Mouse (Mus musculus): ENCODE data around the gene Mgst3. TPM values are rescaled to one million over a fixed set of nuclear protein-coding genes. Genes with fewer than 3 reads are reported as not detected.

Gene Mgst3
- polyA plus RNA-seq, 1 experiment from 2014 or later = 60.3 TPM

- H3K4me1 ChIP-seq = peaks cover 14% of the 10 kb centered on the region
- no peak overlapping the region for H3K4me3 ChIP-seq
- H3K9me3 ChIP-seq = no peaks in the 10 kb centered on the region
- 0 out of 2 replicates have a peak, but pooled peaks cover 12% of the 10 kb centered on the region for H3K27me3 ChIP-seq (ENCODE audit: poor library complexity, severe bottlenecking)
- no peak overlapping the region for H3K27ac ChIP-seq
- no peaks in the 10 kb centered on the region for H3K36me3 ChIP-seq (replicated peaks)
- WGBS = 94% methylated on average over 2 of the region's 2 CpGs
- DNase-seq (ENCODE audit: extremely low spot score, low spot score) = no peak
These were observed 8.4 kb downstream of the Mgst3 start for GRCm38 (mm10) chr1:167385211-167385610.

- Histone ChIP-seq H3K27me3 (ENCODE audit: poor library complexity, severe bottlenecking) (0 out of 2 replicates have a peak, but pooled peaks cover 12% of the 10 kb centered on the region), H3K4me3 (no peak overlapping the region), H3K9me3 (no peaks in the 10 kb centered on the region), H3K27ac (0 out of 2 replicates have a peak overlapping the region, but pooled peaks have one; percentile 37), H3K36me3 (replicated peaks) (no peaks in the 10 kb centered on the region), H3K4me1 (peaks cover 14% of the 10 kb centered on the region)
- DNase-seq (ENCODE audit: extremely low spot score, low spot score) = no peak
- 77% methylated on average over 3 of the region's 3 CpGs for WGBS
These were observed 9.5 kb downstream of the Mgst3 start for GRCm38 (mm10) chr1:167384156-167384555.

GRCm38 (mm10) chr1:167383178-167383577 lies 10.5 kb downstream of the Mgst3 start:
- H3K27ac ChIP-seq = peak overlapping the region; percentile 37; the same call in 1 of the 2 replicates
- no peaks in the 10 kb centered on the region for H3K9me3 ChIP-seq
- no peak overlapping the region for H3K4me3 ChIP-seq
- no peaks in the 10 kb centered on the region for H3K36me3 ChIP-seq (replicated peaks)
- DNase-seq (ENCODE audit: extremely low spot score, low spot score) = no peak
- peaks cover 16% of the 10 kb centered on the region for H3K4me1 ChIP-seq
- 0 out of 2 replicates have a peak, but pooled peaks cover 6% of the 10 kb centered on the region for H3K27me3 ChIP-seq (ENCODE audit: poor library complexity, severe bottlenecking)
- 89% methylated on average over 5 of the region's 5 CpGs for WGBS

- 89% methylated on average over 5 of the region's 5 CpGs for WGBS
- Histone ChIP-seq H3K9me3 (no peaks in the 10 kb centered on the region), H3K4me3 (no peak overlapping the region), H3K27ac (peak overlapping the region; percentile 37; the same call in 1 of the 2 replicates), H3K4me1 (peaks cover 20% of the 10 kb centered on the region), H3K36me3 (replicated peaks) (no peaks in the 10 kb centered on the region), H3K27me3 (ENCODE audit: poor library complexity, severe bottlenecking) (0 out of 2 replicates have a peak, but pooled peaks cover 2% of the 10 kb centered on the region)
- no peak for DNase-seq (ENCODE audit: extremely low spot score, low spot score)
These were observed 10.9 kb downstream of the Mgst3 start for GRCm38 (mm10) chr1:167382763-167383162.

- 80% methylated on average over 7 of the region's 7 CpGs for WGBS
These were observed 11.3 kb downstream of the Mgst3 start for GRCm38 (mm10) chr1:167382316-167382715.

GRCm38 (mm10) chr1:167381050-167382015 lies 12.3 kb downstream of the Mgst3 start:
- 90% methylated on average over 8 of the region's 8 CpGs for WGBS
- Histone ChIP-seq H3K36me3 (replicated peaks) (0 out of 2 replicates have a peak, but pooled peaks cover 2% of the 10 kb centered on the region), H3K27ac (no peak overlapping the region), H3K4me1 (peaks cover 26% of the 10 kb centered on the region), H3K9me3 (no peaks in the 10 kb centered on the region), H3K27me3 (ENCODE audit: poor library complexity, severe bottlenecking) (no peaks in the 10 kb centered on the region), H3K4me3 (no peak overlapping the region)
- DNase-seq (ENCODE audit: extremely low spot score, low spot score) = no peak

More at GRCm38 (mm10) chr1:167382316-167382715, 11.3 kb downstream of the Mgst3 start:
- H3K27me3 ChIP-seq (ENCODE audit: poor library complexity, severe bottlenecking) = no peaks in the 10 kb centered on the region
- no peak for DNase-seq (ENCODE audit: extremely low spot score, low spot score)
- H3K4me1 ChIP-seq = peaks cover 24% of the 10 kb centered on the region
- no peaks in the 10 kb centered on the region for H3K9me3 ChIP-seq
- H3K4me3 ChIP-seq = no peak overlapping the region
- no peak overlapping the region for H3K27ac ChIP-seq
- H3K36me3 ChIP-seq (replicated peaks) = no peaks in the 10 kb centered on the region

- DNase-seq (ENCODE audit: extremely low spot score, low spot score) = no peak
- peaks cover 20% of the 10 kb centered on the region for H3K4me1 ChIP-seq
- peaks cover 3% of the 10 kb centered on the region; the same call in 1 of the 2 replicates for H3K36me3 ChIP-seq (replicated peaks)
- H3K4me3 ChIP-seq = no peak overlapping the region
- no peak overlapping the region for H3K27ac ChIP-seq
- H3K9me3 ChIP-seq = no peaks in the 10 kb centered on the region
- H3K27me3 ChIP-seq (ENCODE audit: poor library complexity, severe bottlenecking) = peaks cover 5% of the 10 kb centered on the region
- 82% methylated on average over 2 of the region's 2 CpGs for WGBS
These were observed 13.4 kb downstream of the Mgst3 start for GRCm38 (mm10) chr1:167380223-167380622.

- WGBS = 73% methylated on average over 5 of the region's 5 CpGs
- Histone ChIP-seq H3K36me3 (replicated peaks) (peaks cover 3% of the 10 kb centered on the region; the same call in 1 of the 2 replicates), H3K27ac (no peak overlapping the region), H3K27me3 (ENCODE audit: poor library complexity, severe bottlenecking) (peaks cover 10% of the 10 kb centered on the region), H3K9me3 (no peaks in the 10 kb centered on the region), H3K4me1 (peaks cover 23% of the 10 kb centered on the region), H3K4me3 (no peak overlapping the region)
- no peak for DNase-seq (ENCODE audit: extremely low spot score, low spot score)
These were observed 13.9 kb downstream of the Mgst3 start for GRCm38 (mm10) chr1:167379751-167380150.

GRCm38 (mm10) chr1:167378019-167378418 lies 15.6 kb downstream of the Mgst3 start:
- no peak for DNase-seq (ENCODE audit: extremely low spot score, low spot score)
- Histone ChIP-seq H3K27me3 (ENCODE audit: poor library complexity, severe bottlenecking) (peaks cover 21% of the 10 kb centered on the region), H3K9me3 (no peaks in the 10 kb centered on the region), H3K36me3 (replicated peaks) (peaks cover 3% of the 10 kb centered on the region; the same call in 1 of the 2 replicates), H3K4me1 (peaks cover 29% of the 10 kb centered on the region), H3K27ac (no peak overlapping the region), H3K4me3 (no peak overlapping the region)
- 74% methylated on average over 6 of the region's 6 CpGs for WGBS

GRCm38 (mm10) chr1:167374942-167375341 lies 18.7 kb downstream of the Mgst3 start:
- H3K4me3 ChIP-seq = no peak overlapping the region
- H3K9me3 ChIP-seq = no peaks in the 10 kb centered on the region
- peaks cover 24% of the 10 kb centered on the region for H3K4me1 ChIP-seq
- 55% methylated on average over 2 of the region's 2 CpGs for WGBS
- peaks cover 21% of the 10 kb centered on the region for H3K27me3 ChIP-seq (ENCODE audit: poor library complexity, severe bottlenecking)
- H3K27ac ChIP-seq = no peak overlapping the region
- no peak for DNase-seq (ENCODE audit: extremely low spot score, low spot score)
- peaks cover 3% of the 10 kb centered on the region; the same call in 1 of the 2 replicates for H3K36me3 ChIP-seq (replicated peaks)

- DNase-seq (ENCODE audit: extremely low spot score, low spot score) = peak; percentile 71
- Histone ChIP-seq H3K27me3 (ENCODE audit: poor library complexity, severe bottlenecking) (peaks cover 21% of the 10 kb centered on the region), H3K4me3 (peak overlapping the region; percentile 28; the same call in 1 of the 2 replicates), H3K27ac (no peak overlapping the region), H3K4me1 (peaks cover 24% of the 10 kb centered on the region), H3K36me3 (replicated peaks) (peaks cover 5% of the 10 kb centered on the region; the same call in 1 of the 2 replicates), H3K9me3 (no peaks in the 10 kb centered on the region)
- WGBS = 21% methylated on average over 15 of the region's 15 CpGs
These were observed 19.4 kb downstream of the Mgst3 start for GRCm38 (mm10) chr1:167374003-167374784.

GRCm38 (mm10) chr1:167372739-167373138 lies 20.9 kb downstream of the Mgst3 start:
- peaks cover 18% of the 10 kb centered on the region for H3K4me1 ChIP-seq
- H3K36me3 ChIP-seq (replicated peaks) = peaks cover 9% of the 10 kb centered on the region; the same call in 1 of the 2 replicates
- H3K9me3 ChIP-seq = no peaks in the 10 kb centered on the region
- 95% methylated on average over 7 of the region's 7 CpGs for WGBS
- peaks cover 21% of the 10 kb centered on the region for H3K27me3 ChIP-seq (ENCODE audit: poor library complexity, severe bottlenecking)
- H3K27ac ChIP-seq = no peak overlapping the region
- no peak overlapping the region for H3K4me3 ChIP-seq
- DNase-seq (ENCODE audit: extremely low spot score, low spot score) = no peak
